Mouse (Mus musculus): Measurements from ENCODE around the gene Lyrm7.

GRCm38 (mm10) chr11:54817449-54817848 lies 43.3 kb downstream of the Lyrm7 start:
- TF ChIP-seq CTCF (conservative IDR thresholded peaks at IDR 0.05 in 1 of 2, IDR thresholded peaks at IDR 0.05 in 1 of 2; ENCODE audit: low read depth in 2 of 2, low read length in 2 of 2) (no peak), USF2 (conservative IDR thresholded peaks at IDR 0.05; ENCODE audit: low read depth, low read length) (no peak), POLR2AphosphoS2 (IDR thresholded peaks at IDR 0.05; ENCODE audit: low read depth, low read length) (no peak), TCF12 (IDR thresholded peaks at IDR 0.05; ENCODE audit: low read depth, low read length) (no peak), POLR2A (IDR thresholded peaks at IDR 0.05; ENCODE audit: low read depth, low read length) (no peak)
